Mouse (Mus musculus): Measurements from ENCODE around the gene Hspe1. TPM values are rescaled to one million over a fixed set of nuclear protein-coding genes. Genes with fewer than 3 reads are reported as not detected.
"Not testable (repeated sequence)": the region's sequence is repeated elsewhere in the genome, so short reads cannot be mapped to it uniquely, and the experiment has no call there.

Hspe1 gene
- polyA plus RNA-seq, 1 experiment from 2014 or later: 512 TPM

GRCm38 (mm10) chr1:55055322-55056115 lies 32.4 kb upstream of the Hspe1 start:
- Histone ChIP-seq H3K36me3 (peaks cover 10% of the 10 kb centered on the region; the same call in 1 of the 2 replicates), H3K27me3 (no peaks in the 10 kb centered on the region), H3K27ac (no peak overlapping the region), H3K4me2 (no peak overlapping the region), H3K9ac (replicated peaks) (no peak overlapping the region), H3K4me1 (replicated peaks) (peaks cover 9% of the 10 kb centered on the region), H3K9me3 (no peaks in the 10 kb centered on the region), H3K4me3 (replicated peaks) (no peak overlapping the region)
- ATAC-seq (ENCODE audit: insufficient number of reproducible peaks, insufficient read depth, low FRiP score, low TSS enrichment, low read depth): no peak
- 81% methylated on average over 5 of the region's 5 CpGs for WGBS

- not testable (repeated sequence) for H3K9ac ChIP-seq (replicated peaks); H3K27ac ChIP-seq; H3K9me3 ChIP-seq; H3K27me3 ChIP-seq; H3K4me2 ChIP-seq; H3K4me3 ChIP-seq (replicated peaks); H3K4me1 ChIP-seq (replicated peaks); ATAC-seq (ENCODE audit: insufficient number of reproducible peaks, insufficient read depth, low FRiP score, low TSS enrichment, low read depth)
- peaks cover 16% of the 10 kb centered on the region; the same call in 1 of the 2 replicates for H3K36me3 ChIP-seq
- 87% methylated on average over 2 of the region's 3 CpGs for WGBS
Measured at GRCm38 (mm10) chr1:55058383-55058782, 29.5 kb upstream of the Hspe1 start.

GRCm38 (mm10) chr1:55061099-55061498 lies 26.8 kb upstream of the Hspe1 start:
- no peak overlapping the region for H3K9ac ChIP-seq (replicated peaks)
- no peak overlapping the region for H3K4me3 ChIP-seq (replicated peaks)
- H3K27ac ChIP-seq: no peak overlapping the region
- H3K4me1 ChIP-seq (replicated peaks): no peaks in the 10 kb centered on the region
- H3K4me2 ChIP-seq: no peak overlapping the region
- 93% methylated on average over 5 of the region's 5 CpGs for WGBS
- H3K36me3 ChIP-seq: peaks cover 33% of the 10 kb centered on the region
- no peak for ATAC-seq (ENCODE audit: insufficient number of reproducible peaks, insufficient read depth, low FRiP score, low TSS enrichment, low read depth)
- no peaks in the 10 kb centered on the region for H3K9me3 ChIP-seq
- no peaks in the 10 kb centered on the region for H3K27me3 ChIP-seq

- no peaks in the 10 kb centered on the region for H3K4me1 ChIP-seq (replicated peaks)
- no peak overlapping the region for H3K27ac ChIP-seq
- H3K27me3 ChIP-seq: no peaks in the 10 kb centered on the region
- no peak for ATAC-seq (ENCODE audit: insufficient number of reproducible peaks, insufficient read depth, low FRiP score, low TSS enrichment, low read depth)
- no peak overlapping the region for H3K4me2 ChIP-seq
- WGBS: 93% methylated on average over 4 of the region's 4 CpGs
- no peak overlapping the region for H3K4me3 ChIP-seq (replicated peaks)
- no peaks in the 10 kb centered on the region for H3K9me3 ChIP-seq
- H3K36me3 ChIP-seq: peaks cover 34% of the 10 kb centered on the region
- no peak overlapping the region for H3K9ac ChIP-seq (replicated peaks)
Measured at GRCm38 (mm10) chr1:55061772-55062171, 26.2 kb upstream of the Hspe1 start.

- ATAC-seq (ENCODE audit: insufficient number of reproducible peaks, insufficient read depth, low FRiP score, low TSS enrichment, low read depth); H3K27me3 ChIP-seq; H3K4me3 ChIP-seq (replicated peaks); H3K27ac ChIP-seq; H3K4me2 ChIP-seq; H3K4me1 ChIP-seq (replicated peaks); H3K9me3 ChIP-seq; H3K9ac ChIP-seq (replicated peaks): not testable (repeated sequence)
- H3K36me3 ChIP-seq: peaks cover 32% of the 10 kb centered on the region
Measured at GRCm38 (mm10) chr1:55072328-55072727, 15.6 kb upstream of the Hspe1 start.

- 44% methylated on average over 2 of the region's 2 CpGs for WGBS
- no peaks in the 10 kb centered on the region for H3K9me3 ChIP-seq
- no peak overlapping the region for H3K27ac ChIP-seq
- H3K4me1 ChIP-seq (replicated peaks): no peaks in the 10 kb centered on the region
- H3K27me3 ChIP-seq: no peaks in the 10 kb centered on the region
- H3K4me3 ChIP-seq (replicated peaks): no peak overlapping the region
- no peak for ATAC-seq (ENCODE audit: insufficient number of reproducible peaks, insufficient read depth, low FRiP score, low TSS enrichment, low read depth)
- H3K36me3 ChIP-seq: peaks cover 39% of the 10 kb centered on the region
- no peak overlapping the region for H3K9ac ChIP-seq (replicated peaks)
- H3K4me2 ChIP-seq: no peak overlapping the region
Measured at GRCm38 (mm10) chr1:55074757-55075156, 13.2 kb upstream of the Hspe1 start.

- Histone ChIP-seq H3K4me1 (replicated peaks) (no peaks in the 10 kb centered on the region), H3K27ac (no peak overlapping the region), H3K36me3 (peaks cover 50% of the 10 kb centered on the region), H3K4me3 (replicated peaks) (no peak overlapping the region), H3K9me3 (no peaks in the 10 kb centered on the region), H3K4me2 (no peak overlapping the region), H3K27me3 (no peaks in the 10 kb centered on the region), H3K9ac (replicated peaks) (no peak overlapping the region)
- no peak for ATAC-seq (ENCODE audit: insufficient number of reproducible peaks, insufficient read depth, low FRiP score, low TSS enrichment, low read depth)
- WGBS: 72% methylated on average over 5 of the region's 5 CpGs
Measured at GRCm38 (mm10) chr1:55075652-55076394, 12.1 kb upstream of the Hspe1 start.

- peaks cover 52% of the 10 kb centered on the region for H3K36me3 ChIP-seq
- no peak for ATAC-seq (ENCODE audit: insufficient number of reproducible peaks, insufficient read depth, low FRiP score, low TSS enrichment, low read depth)
- no peak overlapping the region for H3K27ac ChIP-seq
Measured at GRCm38 (mm10) chr1:55076395-55076743, 11.6 kb upstream of the Hspe1 start.

GRCm38 (mm10) chr1:55076849-55077516 lies 10.9 kb upstream of the Hspe1 start:
- Histone ChIP-seq H3K4me3 (replicated peaks) (no peak overlapping the region), H3K27me3 (no peaks in the 10 kb centered on the region), H3K9me3 (no peaks in the 10 kb centered on the region), H3K4me1 (replicated peaks) (no peaks in the 10 kb centered on the region), H3K4me2 (no peak overlapping the region), H3K36me3 (peaks cover 53% of the 10 kb centered on the region), H3K27ac (no peak overlapping the region), H3K9ac (replicated peaks) (no peak overlapping the region)
- no peak for ATAC-seq (ENCODE audit: insufficient number of reproducible peaks, insufficient read depth, low FRiP score, low TSS enrichment, low read depth)
- WGBS: 78% methylated on average over 2 of the region's 2 CpGs

More at GRCm38 (mm10) chr1:55076395-55076743, 11.6 kb upstream of the Hspe1 start:
- H3K4me2 ChIP-seq: no peak overlapping the region
- no peaks in the 10 kb centered on the region for H3K27me3 ChIP-seq
- no peak overlapping the region for H3K9ac ChIP-seq (replicated peaks)
- H3K4me1 ChIP-seq (replicated peaks): no peaks in the 10 kb centered on the region
- no peaks in the 10 kb centered on the region for H3K9me3 ChIP-seq
- no peak overlapping the region for H3K4me3 ChIP-seq (replicated peaks)

- Histone ChIP-seq H3K27ac (no peak overlapping the region), H3K9ac (replicated peaks) (no peak overlapping the region), H3K4me1 (replicated peaks) (no peaks in the 10 kb centered on the region), H3K27me3 (no peaks in the 10 kb centered on the region), H3K9me3 (no peaks in the 10 kb centered on the region), H3K36me3 (peaks cover 75% of the 10 kb centered on the region), H3K4me3 (replicated peaks) (no peak overlapping the region), H3K4me2 (no peak overlapping the region)
- ATAC-seq (ENCODE audit: insufficient number of reproducible peaks, insufficient read depth, low FRiP score, low TSS enrichment, low read depth): no peak
- 92% methylated on average over 4 of the region's 4 CpGs for WGBS
Measured at GRCm38 (mm10) chr1:55079677-55080076, 8.3 kb upstream of the Hspe1 start.

- 59% methylated on average over 1 of the region's 1 CpGs for WGBS
- Histone ChIP-seq H3K36me3 (peaks cover 84% of the 10 kb centered on the region), H3K27ac (no peak overlapping the region), H3K9me3 (no peaks in the 10 kb centered on the region), H3K27me3 (no peaks in the 10 kb centered on the region), H3K9ac (replicated peaks) (no peak overlapping the region), H3K4me2 (no peak overlapping the region), H3K4me1 (replicated peaks) (peaks cover 19% of the 10 kb centered on the region), H3K4me3 (replicated peaks) (no peak overlapping the region)
- ATAC-seq (ENCODE audit: insufficient number of reproducible peaks, insufficient read depth, low FRiP score, low TSS enrichment, low read depth): no peak
Measured at GRCm38 (mm10) chr1:55082106-55082505, 5.8 kb upstream of the Hspe1 start.

Data from limb, embryonic 12.5 days (tissue).